Mouse (Mus musculus): ENCODE data around the gene Eif2ak4.

GRCm38 (mm10) chr2:118512418-118513377 is 124.3 kb downstream of the Eif2ak4 start:
- TF ChIP-seq EP300 (IDR thresholded peaks at IDR 0.05) (no peak), CTCF (IDR thresholded peaks at IDR 0.05) (no peak)
